Mouse (Mus musculus) cerebellum, adult 2 months (tissue): ENCODE results near the gene Itgb2.

Source experiments
- CTCF ChIP-seq: fragments of 200-500 bp; IDR thresholded peaks from 2 replicates; pipeline ENCODE4 v1.5.1; 2011; ENCODE audit warnings: low read depth, mild to moderate bottlenecking, control low read depth, low read length, moderate library complexity, borderline replicate concordance; ENCODE audit not compliant: insufficient read depth
- POLR2A ChIP-seq: fragments of 200-500 bp; IDR thresholded peaks from 2 replicates; pipeline ENCODE4 v1.6.1; 2011; ENCODE audit warnings: low read length, control low read depth, borderline replicate concordance; ENCODE audit not compliant: insufficient read depth

- no peak for TF ChIP-seq POLR2A
- no peak for TF ChIP-seq CTCF
Measured at GRCm38 (mm10) chr10:77603021-77603420, 73.0 kb downstream of the Itgb2 start.
